Mouse (Mus musculus) kidney, embryonic 16.5 days (tissue): ENCODE data around the gene Rpl27. TPM values are rescaled to one million over a fixed set of nuclear protein-coding genes. Genes with fewer than 3 reads are reported as not detected.
"Not testable (repeated sequence)": the region's sequence is repeated elsewhere in the genome, so short reads cannot be mapped to it uniquely, and the experiment has no call there.

Source experiments
- ATAC-seq: fragments of 200-750 bp; cut with Nextera tagmentation; 2 replicates; pipeline ENCODE4 v1.8.0; 2017; ENCODE audit warnings: moderate TSS enrichment; ENCODE audit not compliant: low FRiP score, low TSS enrichment
- H3K27ac ChIP-seq: fragments of 300-500 bp; sonication (generic); 2 replicates; pipeline ENCODE4 v1.5.1; 2014; ENCODE audit warnings: low read length
- H3K27me3 ChIP-seq: fragments of 300-500 bp; sonication (generic); 2 replicates; pipeline ENCODE4 v1.6.1; 2014; ENCODE audit warnings: low read length, control low read depth, mixed read lengths; ENCODE audit not compliant: insufficient read depth
- H3K36me3 ChIP-seq: fragments of 300-500 bp; sonication (generic); 2 replicates; pipeline ENCODE4 v1.6.1; 2014; ENCODE audit warnings: low read length, control low read depth, mixed read lengths; ENCODE audit not compliant: insufficient read depth
- H3K4me1 ChIP-seq: fragments of 300-500 bp; sonication (generic); 2 replicates; pipeline ENCODE4 v1.6.1; 2014; ENCODE audit warnings: low read length, control low read depth, mixed read lengths; ENCODE audit not compliant: insufficient read depth
- H3K4me2 ChIP-seq: fragments of 300-500 bp; sonication (generic); replicated peaks from 2 replicates; pipeline ENCODE4 v1.6.1; 2014; ENCODE audit warnings: low read depth, low read length
- H3K4me3 ChIP-seq: fragments of 300-500 bp; sonication (generic); 2 replicates; pipeline ENCODE4 v1.5.1; 2014; ENCODE audit warnings: mild to moderate bottlenecking, low read length
- H3K9ac ChIP-seq: fragments of 300-500 bp; sonication (generic); replicated peaks from 2 replicates; pipeline ENCODE4 v1.6.1; 2014; ENCODE audit warnings: low read length
- H3K9me3 ChIP-seq: fragments of 300-500 bp; sonication (generic); 2 replicates; pipeline ENCODE4 v1.6.1; 2016; ENCODE audit warnings: low read length, control low read depth
- WGBS: fragments of 180-500 bp; shearing (Covaris S2); extraction: QIAGEN DNeasy Blood & Tissue Kit; methylation state at CpG from one replicate; pipeline ENCODE4 v1.1.7; 2014; 5-methylcytosine and 5-hydroxymethylcytosine counted together
- polyA plus RNA-seq: library from polyadenylated mRNA; unstranded; fragments of >200 nt; fragmentation: Nextera tagmentation; extraction: Ambion mirVana; gene quantifications from 2 replicates; pipeline ENCODE4 v1.2.1, GENCODE M21; 2015

Rpl27 gene
- polyA plus RNA-seq, 1 experiment from 2014 or later, result 290 TPM

- H3K36me3 ChIP-seq, result peaks cover 6% of the 10 kb centered on the region; the same call in 1 of the 2 replicates
- no peaks in the 10 kb centered on the region for H3K27me3 ChIP-seq
- peak within 1 kb of the TSS; percentile 84 for H3K27ac ChIP-seq
- WGBS, result 1% methylated on average over 60 of the region's 60 CpGs
- ATAC-seq, result peak; percentile 47
- no peaks in the 10 kb centered on the region for H3K9me3 ChIP-seq
- peak within 1 kb of the TSS; percentile 98 for H3K4me2 ChIP-seq
- H3K4me3 ChIP-seq, result peak within 1 kb of the TSS; percentile 84
- peaks cover 48% of the 10 kb centered on the region for H3K4me1 ChIP-seq
- H3K9ac ChIP-seq, result peak within 1 kb of the TSS; percentile 81
Measured at GRCm38 (mm10) chr11:101465869-101466551, 23.9 kb downstream of the Rpl27 start, which contains the start of gene Vat1. Gene Vat1, minus strand, starts transcription at chr11:101466230.

DNA sequence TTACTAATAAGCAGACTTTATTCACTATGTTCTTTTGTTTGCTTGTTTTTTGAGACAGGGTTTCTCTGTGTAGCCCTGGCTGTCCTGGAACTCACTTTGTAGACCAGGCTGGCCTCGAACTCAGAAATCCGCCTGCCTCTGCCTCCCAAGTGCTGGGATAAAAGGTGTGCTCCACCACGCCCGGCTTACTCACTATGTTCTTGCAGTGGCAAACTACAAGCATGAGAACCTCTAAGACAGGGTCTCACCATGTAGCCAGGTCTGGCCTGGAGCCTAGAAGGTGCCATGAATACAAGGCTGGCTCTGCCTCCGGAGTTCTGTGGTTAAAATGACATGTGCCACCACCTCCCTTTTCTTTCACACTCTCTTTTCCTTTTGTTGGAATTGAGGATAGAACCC lies 24.5 kb downstream of the Rpl27 start:
- H3K9me3 ChIP-seq, H3K9ac ChIP-seq, H3K36me3 ChIP-seq, H3K27ac ChIP-seq, H3K27me3 ChIP-seq, ATAC-seq: not testable (repeated sequence)
- WGBS, result 60% methylated on average over 5 of the region's 5 CpGs
- Histone ChIP-seq H3K4me3 (peak overlapping the region; percentile 84; the same call in 1 of the 2 replicates), H3K4me1 (peaks cover 48% of the 10 kb centered on the region), H3K4me2 (peak overlapping the region; percentile 95)

DNA sequence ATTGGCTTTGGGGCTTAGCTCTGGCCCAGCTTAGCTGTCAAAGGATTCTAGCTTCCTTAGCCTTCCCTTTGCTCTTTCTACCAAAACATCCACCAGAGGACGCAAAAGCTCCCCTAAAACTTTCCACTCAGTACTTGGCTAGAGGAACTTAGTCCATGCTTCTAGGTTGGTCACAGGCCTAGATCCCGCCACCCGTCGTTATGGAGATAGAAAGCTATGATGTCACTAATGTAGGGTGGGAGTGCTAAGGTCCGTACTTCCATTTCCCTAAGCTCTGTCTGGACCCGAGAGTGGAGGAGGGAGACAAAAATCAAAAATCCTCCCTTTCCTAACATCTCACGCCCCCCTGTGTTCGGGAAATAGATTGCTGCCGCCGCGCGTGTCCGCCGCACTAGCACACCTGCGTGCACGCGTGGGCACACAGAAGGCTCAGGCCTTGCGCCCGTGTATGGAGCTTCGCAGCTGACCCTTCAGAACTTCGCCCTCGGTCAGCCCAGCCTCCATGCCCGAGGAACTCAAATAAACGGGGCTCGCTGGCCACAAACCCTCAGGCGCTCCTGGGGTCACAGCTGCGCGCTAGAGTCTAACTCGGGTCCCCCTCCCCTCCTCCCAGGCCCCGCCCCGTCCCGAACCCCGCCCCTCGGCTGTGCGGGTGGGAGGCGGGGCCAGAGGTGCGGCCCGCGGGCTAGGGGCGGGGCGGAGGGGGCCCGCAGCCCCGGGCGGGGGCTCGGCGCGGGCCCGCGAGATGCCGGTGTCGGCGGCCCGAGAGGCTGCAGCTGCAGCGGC lies 25.6 kb downstream of the Rpl27 start:
- ATAC-seq, result peak; percentile 50
- Histone ChIP-seq H3K9ac (peak overlapping the region; percentile 69), H3K4me1 (peaks cover 48% of the 10 kb centered on the region), H3K4me2 (peak overlapping the region; percentile 98), H3K9me3 (no peaks in the 10 kb centered on the region), H3K27ac (peak overlapping the region; percentile 58; the same call in 1 of the 2 replicates), H3K27me3 (no peaks in the 10 kb centered on the region), H3K36me3 (0 out of 2 replicates have a peak, but pooled peaks cover 2% of the 10 kb centered on the region), H3K4me3 (peak overlapping the region; percentile 78)
- WGBS, result under 1% methylated on average over 35 of the region's 54 CpGs

DNA sequence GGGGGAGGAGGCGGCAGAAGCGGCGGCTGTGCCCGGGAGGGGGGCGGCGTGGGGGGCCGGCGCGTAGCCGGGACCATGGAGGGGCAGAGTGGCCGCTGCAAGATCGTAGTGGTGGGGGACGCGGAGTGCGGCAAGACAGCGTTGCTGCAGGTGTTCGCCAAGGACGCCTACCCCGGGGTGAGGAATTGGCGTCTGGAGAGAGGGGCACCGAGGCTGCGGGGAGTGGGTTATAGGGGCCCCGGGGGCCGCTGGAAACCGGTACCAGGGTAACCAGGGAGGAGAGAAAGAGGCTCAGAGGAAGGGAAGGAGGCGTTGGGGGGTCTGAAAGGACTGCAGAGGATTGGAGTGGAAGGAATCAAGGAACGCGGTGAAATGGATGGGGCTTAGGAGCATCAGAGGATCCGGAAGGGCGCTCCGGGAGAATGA lies 26.2 kb downstream of the Rpl27 start:
- WGBS, result 0% methylated on average over 28 of the region's 31 CpGs
- ATAC-seq, result peak; percentile 16

DNA sequence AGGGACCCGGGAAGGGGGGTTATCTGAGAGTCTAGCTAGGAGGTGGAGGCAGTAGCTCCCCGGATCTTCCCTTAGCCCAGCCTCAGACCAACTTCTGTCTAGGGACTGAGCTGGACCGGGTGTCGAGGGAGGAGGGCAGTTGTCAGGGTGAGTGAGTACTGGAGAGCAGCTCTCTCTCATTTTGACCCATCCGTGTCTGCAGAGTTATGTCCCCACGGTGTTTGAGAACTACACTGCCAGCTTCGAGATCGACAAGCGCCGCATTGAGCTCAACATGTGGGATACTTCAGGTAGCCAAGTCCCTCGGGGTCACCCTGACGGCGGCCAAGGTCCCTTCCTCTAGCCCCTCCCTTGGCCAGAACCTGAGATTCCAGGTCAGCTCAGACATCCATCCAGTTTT lies 26.6 kb downstream of the Rpl27 start:
- no peak for ATAC-seq
- Histone ChIP-seq H3K27me3 (no peaks in the 10 kb centered on the region), H3K9me3 (no peaks in the 10 kb centered on the region), H3K4me3 (peak overlapping the region; percentile 78), H3K4me2 (peak overlapping the region; percentile 98), H3K4me1 (peaks cover 38% of the 10 kb centered on the region), H3K36me3 (0 out of 2 replicates have a peak, but pooled peaks cover 2% of the 10 kb centered on the region), H3K27ac (no peak overlapping the region), H3K9ac (peak overlapping the region; percentile 69)
- WGBS, result 3% methylated on average over 13 of the region's 13 CpGs

More for the DNA sequence above, 26.2 kb downstream of the Rpl27 start:
- H3K4me2 ChIP-seq, result peak overlapping the region; percentile 98
- no peaks in the 10 kb centered on the region for H3K9me3 ChIP-seq
- H3K27me3 ChIP-seq, result no peaks in the 10 kb centered on the region
- H3K4me3 ChIP-seq, result peak overlapping the region; percentile 78
- peaks cover 42% of the 10 kb centered on the region for H3K4me1 ChIP-seq
- 0 out of 2 replicates have a peak, but pooled peaks cover 2% of the 10 kb centered on the region for H3K36me3 ChIP-seq
- peak overlapping the region; percentile 6; the same call in 1 of the 2 replicates for H3K27ac ChIP-seq
- peak overlapping the region; percentile 69 for H3K9ac ChIP-seq

DNA sequence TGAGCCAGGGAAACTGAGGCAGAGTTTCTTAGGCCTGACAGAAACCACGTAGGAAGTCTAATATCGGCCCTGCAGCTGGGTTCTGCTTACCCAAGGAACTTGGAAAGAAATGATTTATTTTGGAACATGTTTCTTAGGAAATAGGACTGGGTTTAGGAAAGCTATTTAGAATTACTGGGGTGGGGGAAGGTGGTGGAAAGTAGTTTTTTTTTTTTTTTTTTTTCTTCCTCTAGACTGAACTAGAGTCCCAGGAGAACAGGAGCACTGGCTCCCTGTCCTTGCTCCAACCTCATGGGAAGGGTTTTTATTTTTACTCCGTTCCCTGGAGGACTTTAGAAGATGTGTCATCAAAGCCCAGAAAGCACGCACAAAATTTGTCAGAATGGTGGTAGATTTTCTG lies 27.1 kb downstream of the Rpl27 start:
- Histone ChIP-seq H3K9ac (peak overlapping the region; percentile 69; the same call in 1 of the 2 replicates), H3K4me3 (peak overlapping the region; percentile 78), H3K36me3 (0 out of 2 replicates have a peak, but pooled peaks cover 2% of the 10 kb centered on the region), H3K4me1 (peaks cover 34% of the 10 kb centered on the region), H3K27me3 (no peaks in the 10 kb centered on the region), H3K27ac (no peak overlapping the region), H3K9me3 (no peaks in the 10 kb centered on the region), H3K4me2 (peak overlapping the region; percentile 98)
- WGBS, result 61% methylated on average over 4 of the region's 4 CpGs
- ATAC-seq, result no peak

DNA sequence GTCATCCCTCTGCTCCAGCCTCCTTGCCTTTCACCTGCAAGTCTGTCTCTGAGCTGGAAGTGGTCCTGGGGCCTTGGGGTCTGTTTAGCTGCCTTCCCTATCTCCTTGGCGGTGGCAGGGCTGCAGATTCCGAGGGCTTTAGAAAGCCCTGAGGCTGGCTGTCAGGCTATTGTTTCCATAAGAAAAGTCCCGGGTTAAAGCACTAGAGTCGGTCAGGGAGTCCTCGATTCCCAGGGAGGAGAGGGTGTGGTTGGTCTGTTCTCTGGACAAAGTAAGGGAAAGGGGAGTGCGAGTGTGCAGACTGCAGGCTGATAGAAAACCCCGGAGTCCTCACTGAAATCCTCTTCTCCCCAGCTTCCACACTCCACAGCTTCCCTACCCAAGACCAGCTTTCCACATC lies 28.1 kb downstream of the Rpl27 start:
- Histone ChIP-seq H3K27me3 (no peaks in the 10 kb centered on the region), H3K4me2 (no peak overlapping the region), H3K27ac (no peak overlapping the region), H3K9me3 (no peaks in the 10 kb centered on the region), H3K36me3 (0 out of 2 replicates have a peak, but pooled peaks cover 2% of the 10 kb centered on the region), H3K4me3 (no peak overlapping the region), H3K4me1 (peaks cover 27% of the 10 kb centered on the region), H3K9ac (0 out of 2 replicates have a peak overlapping the region, but pooled peaks have one; percentile 8)
- ATAC-seq, result no peak
- WGBS, result 55% methylated on average over 7 of the region's 7 CpGs

GRCm38 (mm10) chr11:101471926-101472325 lies 29.8 kb downstream of the Rpl27 start:
- 38% methylated on average over 3 of the region's 3 CpGs for WGBS
- H3K27ac ChIP-seq, result no peak overlapping the region
- no peak for ATAC-seq

DNA sequence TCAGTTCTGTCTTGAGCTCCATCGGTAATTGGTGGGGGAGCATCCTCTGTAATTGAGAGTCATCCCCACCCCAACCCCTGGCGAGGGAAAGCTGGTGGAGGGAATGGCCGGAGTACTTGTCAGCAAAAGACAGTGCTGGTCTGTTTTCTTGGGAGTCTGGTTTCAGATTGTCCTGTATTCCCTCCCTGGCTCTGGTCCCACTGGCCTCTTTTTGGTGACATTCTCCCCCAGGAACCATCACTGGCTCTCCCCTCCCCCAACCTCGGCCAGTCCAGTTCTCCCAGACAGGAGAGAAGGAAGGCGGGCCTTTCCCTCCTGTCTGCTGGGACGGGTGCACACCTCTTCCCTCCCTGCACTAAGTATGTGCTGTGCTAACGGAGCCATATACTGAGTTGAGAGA lies 30.2 kb downstream of the Rpl27 start:
- H3K4me2 ChIP-seq, result no peak overlapping the region
- WGBS, result 28% methylated on average over 7 of the region's 7 CpGs
- ATAC-seq, result no peak
- no peaks in the 10 kb centered on the region for H3K9me3 ChIP-seq
- peaks cover 17% of the 10 kb centered on the region for H3K4me1 ChIP-seq
- H3K9ac ChIP-seq, result no peak overlapping the region
- H3K27me3 ChIP-seq, result no peaks in the 10 kb centered on the region
- H3K36me3 ChIP-seq, result 0 out of 2 replicates have a peak, but pooled peaks cover 2% of the 10 kb centered on the region
- H3K4me3 ChIP-seq, result no peak overlapping the region
- H3K27ac ChIP-seq, result no peak overlapping the region

More at GRCm38 (mm10) chr11:101471926-101472325, 29.8 kb downstream of the Rpl27 start:
- peaks cover 21% of the 10 kb centered on the region for H3K4me1 ChIP-seq
- no peak overlapping the region for H3K4me3 ChIP-seq
- H3K36me3 ChIP-seq, result 0 out of 2 replicates have a peak, but pooled peaks cover 2% of the 10 kb centered on the region
- no peaks in the 10 kb centered on the region for H3K9me3 ChIP-seq
- H3K9ac ChIP-seq, result 0 out of 2 replicates have a peak overlapping the region, but pooled peaks have one; percentile 22
- H3K4me2 ChIP-seq, result no peak overlapping the region
- no peaks in the 10 kb centered on the region for H3K27me3 ChIP-seq
